In the genomic region with DNA sequence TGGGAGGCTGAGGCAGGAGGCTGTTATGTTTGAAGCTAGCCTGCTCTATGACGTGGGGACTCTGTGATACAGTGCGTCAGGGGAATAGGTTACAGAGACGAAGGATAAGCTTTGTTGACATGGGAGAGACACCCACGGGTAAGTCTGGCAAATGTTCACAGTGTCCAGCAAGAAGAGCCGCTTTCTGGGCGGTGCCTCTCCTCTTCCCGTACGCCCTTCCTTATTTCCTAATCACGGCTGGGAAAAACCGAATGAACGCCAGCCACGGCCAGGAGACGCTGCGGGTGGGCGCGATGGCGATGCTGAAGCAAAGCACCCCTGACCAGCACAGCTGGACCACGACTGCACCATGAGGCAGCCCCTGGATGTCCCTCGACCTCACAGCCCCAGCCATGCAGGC, we compare ENCODE assay signal across 9 mouse cellular contexts.
DNase-seq lines count a peak whose midpoint lies in the region; ATAC-seq and TF ChIP-seq lines count a peak whose summit lies in the region.
"Had no signal": no experiment of that assay in that cellular context is flagged by ENCODE, and none has a peak within 500 bp of the region (broad histone marks: within the 10 kb centered on the region; RNA-seq: fewer than 3 reads in every experiment).

No protein-coding gene starts in this region.

- no peaks in the 10 kb centered on the region for H3K9me3 ChIP-seq in intestine, embryonic 14.5 days (ENCODE audit: control insufficient read depth, low read length)
- H3K9me3 ChIP-seq in intestine, postnatal 0 days (ENCODE audit: control insufficient read depth), result no peaks in the 10 kb centered on the region
- H3K9me3 ChIP-seq in E14TG2a.4 (ENCODE audit: low read length) (peaks cover 15% of the 10 kb centered on the region), G1E (replicated peaks) (peaks cover 95% of the 10 kb centered on the region)
- peaks cover 4% of the 10 kb centered on the region; the same call in 1 of the 2 replicates for H3K9me3 ChIP-seq in limb, embryonic 14.5 days (ENCODE audit: control insufficient read depth, low read length)
- H3K9me3 ChIP-seq: midbrain, embryonic 13.5 days had no signal

- DNase-seq in intestine, embryonic 14.5 days (ENCODE audit: low spot score), result no peak
- DNase-seq in G1E (ENCODE audit: low spot score), result no peak
- no peak for DNase-seq in limb, embryonic 14.5 days (ENCODE audit: low spot score)
- no peak for DNase-seq in Muller cell, postnatal 12 days (ENCODE audit: inconsistent ontology term)
- no peak for DNase-seq in cerebellum, postnatal 25 days

- ATAC-seq in intestine, embryonic 14.5 days (replicated peaks; ENCODE audit: low FRiP score, low TSS enrichment, low read depth), result no peak
- ATAC-seq in intestine, postnatal 0 days, result no peak
- ATAC-seq in G1E (ENCODE audit: extremely low read depth, insufficient number of reproducible peaks, low FRiP score, poor library complexity, severe bottlenecking), result no peak
- no peak for ATAC-seq in limb, embryonic 14.5 days (ENCODE audit: low FRiP score, low read depth)

- peak overlapping the region; percentile 52; the same call in 1 of the 2 replicates for H3K4me2 ChIP-seq in intestine, embryonic 14.5 days (ENCODE audit: low read length)
- no peak overlapping the region for H3K4me2 ChIP-seq in intestine, postnatal 0 days (replicated peaks; ENCODE audit: low read depth)
- H3K4me2 ChIP-seq in limb, embryonic 14.5 days (replicated peaks; ENCODE audit: low read depth, low read length, severe bottlenecking), result 0 out of 2 replicates have a peak overlapping the region, but pooled peaks have one; percentile 45

- TF ChIP-seq POLR2A in limb, embryonic 14.5 days (IDR thresholded peaks at IDR 0.05; ENCODE audit: borderline replicate concordance, extremely low read depth, insufficient read depth, insufficient read length), result no peak

- H3K4me3 ChIP-seq in intestine, embryonic 14.5 days (ENCODE audit: low read depth, low read length), result no peak overlapping the region
- no peak overlapping the region for H3K4me3 ChIP-seq in intestine, postnatal 0 days (ENCODE audit: low read depth, low read length)
- H3K4me3 ChIP-seq in E14TG2a.4 (replicated peaks; ENCODE audit: low read length) (peak overlapping the region; percentile 41), G1E (ENCODE audit: low read depth, low read length) (peak overlapping the region; percentile 27; the same call in 1 of the 2 replicates)
- H3K4me3 ChIP-seq in limb, embryonic 14.5 days (replicated peaks; ENCODE audit: low read length), result no peak overlapping the region
- H3K4me3 ChIP-seq: midbrain, embryonic 13.5 days had no signal

- no peak overlapping the region for H3K27ac ChIP-seq in intestine, embryonic 14.5 days (ENCODE audit: low read depth)
- H3K27ac ChIP-seq in intestine, postnatal 0 days (ENCODE audit: low read depth, low read length), result no peak overlapping the region
- H3K27ac ChIP-seq in limb, embryonic 14.5 days (replicated peaks; ENCODE audit: low read depth, low read length), result no peak overlapping the region
- H3K27ac ChIP-seq: limb, embryonic 13.5 days; midbrain, embryonic 13.5 days had no signal

- H3K36me3 ChIP-seq in intestine, embryonic 14.5 days (ENCODE audit: control insufficient read depth, insufficient read depth, low read length), result no peaks in the 10 kb centered on the region
- H3K36me3 ChIP-seq in intestine, postnatal 0 days (ENCODE audit: control insufficient read depth, insufficient read depth), result no peaks in the 10 kb centered on the region
- no peaks in the 10 kb centered on the region for H3K36me3 ChIP-seq in E14TG2a.4 (ENCODE audit: insufficient read depth, low read length)
- H3K36me3 ChIP-seq in G1E (replicated peaks), result no peaks in the 10 kb centered on the region
- no peaks in the 10 kb centered on the region for H3K36me3 ChIP-seq in limb, embryonic 14.5 days (ENCODE audit: control insufficient read depth, insufficient read depth, low read length)
- H3K36me3 ChIP-seq: limb, embryonic 13.5 days; midbrain, embryonic 13.5 days had no signal

- 60% methylated on average over 19 of the region's 19 CpGs for WGBS in intestine, embryonic 14.5 days
- WGBS in intestine, postnatal 0 days, result 60% methylated on average over 19 of the region's 19 CpGs
- WGBS in limb, embryonic 14.5 days, result 67% methylated on average over 19 of the region's 19 CpGs

- no peak overlapping the region for H3K9ac ChIP-seq in intestine, embryonic 14.5 days (ENCODE audit: low read length)
- H3K9ac ChIP-seq in intestine, postnatal 0 days (ENCODE audit: low read depth, low read length), result no peak overlapping the region
- H3K9ac ChIP-seq in limb, embryonic 14.5 days (ENCODE audit: low read depth, low read length, severe bottlenecking), result no peak overlapping the region
- H3K9ac ChIP-seq: midbrain, embryonic 13.5 days had no signal

- H3K27me3 ChIP-seq in intestine, embryonic 14.5 days (replicated peaks; ENCODE audit: control insufficient read depth, insufficient read depth, low read length), result no peaks in the 10 kb centered on the region
- H3K27me3 ChIP-seq in intestine, postnatal 0 days (replicated peaks; ENCODE audit: control insufficient read depth, insufficient read depth, low read length), result no peaks in the 10 kb centered on the region
- peaks cover 38% of the 10 kb centered on the region for H3K27me3 ChIP-seq in E14TG2a.4 (ENCODE audit: insufficient read depth, low read length)
- H3K27me3 ChIP-seq in G1E (ENCODE audit: insufficient read depth, low read length), result no peaks in the 10 kb centered on the region; the same call in 1 of the 2 replicates
- H3K27me3 ChIP-seq in limb, embryonic 14.5 days (ENCODE audit: control insufficient read depth, insufficient read depth, low read length), result no peaks in the 10 kb centered on the region

- TF ChIP-seq CTCF in intestine, postnatal 0 days (IDR thresholded peaks at IDR 0.05; ENCODE audit: low read depth), result no peak
- TF ChIP-seq CTCF in E14TG2a.4 (conservative IDR thresholded peaks at IDR 0.05; ENCODE audit: low read length), result no peak
- no peak for TF ChIP-seq CTCF in G1E (IDR thresholded peaks at IDR 0.05; ENCODE audit: low read depth, low read length)

- H3K4me1 ChIP-seq in intestine, embryonic 14.5 days (replicated peaks; ENCODE audit: control insufficient read depth, insufficient read depth, low read length), result peaks cover 13% of the 10 kb centered on the region; the same call in 1 of the 2 replicates
- H3K4me1 ChIP-seq in intestine, postnatal 0 days (replicated peaks; ENCODE audit: control insufficient read depth, insufficient read depth, low read length), result no peaks in the 10 kb centered on the region; the same call in 1 of the 2 replicates
- peaks cover 79% of the 10 kb centered on the region for H3K4me1 ChIP-seq in E14TG2a.4 (replicated peaks; ENCODE audit: low read depth, low read length)
- no peaks in the 10 kb centered on the region for H3K4me1 ChIP-seq in G1E (ENCODE audit: insufficient read depth, low read depth, low read length)
- H3K4me1 ChIP-seq in limb, embryonic 14.5 days (ENCODE audit: control insufficient read depth, insufficient read depth, low read length), result peaks cover 33% of the 10 kb centered on the region

Comparison
In these comparisons a context has a peak if more than half of its experiments do, and no peak if none do; other contexts are left out.
1. H3K4me3 ChIP-seq: peak in E14TG2a.4 (single experiment) and G1E (single experiment); none in intestine, embryonic 14.5 days (single experiment), intestine, postnatal 0 days (single experiment) and limb, embryonic 14.5 days (single experiment).